Mouse (Mus musculus): ENCODE results near the gene Cyld.

DNA sequence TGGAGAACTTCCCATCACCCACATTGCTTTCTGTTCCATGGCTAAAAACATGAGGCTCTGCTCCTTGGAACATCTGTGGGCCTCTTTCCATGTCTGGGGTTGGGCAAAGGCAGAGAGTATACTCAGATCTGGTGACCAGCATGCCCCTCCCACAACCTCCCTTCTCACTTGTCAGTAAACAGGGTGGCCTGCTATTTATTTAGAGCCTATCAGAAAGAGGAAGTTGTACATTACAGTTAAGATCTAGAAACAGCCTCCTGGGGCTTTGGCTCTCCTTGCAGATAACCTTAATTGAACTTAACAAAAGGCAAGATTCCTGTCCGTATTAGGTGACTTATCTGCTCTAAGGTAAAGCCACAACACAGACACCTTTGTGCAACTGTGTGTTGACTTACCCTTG is 30.4 kb upstream of the Cyld start:
- TF ChIP-seq EP300 (IDR thresholded peaks at IDR 0.05; ENCODE audit: insufficient read depth, low read depth, low read length) (no peak), POLR2A (IDR thresholded peaks at IDR 0.05; ENCODE audit: insufficient read depth, low read depth, low read length) (no peak), CTCF (IDR thresholded peaks at IDR 0.05) (no peak)
